Mouse (Mus musculus) neural tube, embryonic 15.5 days (tissue): ENCODE measurements at regions not wholly inside any gene's neighbourhood (a gene's known extent, or its start where the extent isn't known, plus 50 kb on each side); places are given as distances from the start of the nearest gene placed in this dataset.
A peak's percentile ranks its signal among the peaks of the same experiment; 100 is the strongest.

Source experiments
- ATAC-seq: fragments of 200-750 bp; cut with Nextera tagmentation; 2 replicates; pipeline ENCODE4 v1.8.0; 2017; ENCODE audit warnings: mild to moderate bottlenecking, moderate TSS enrichment, moderate library complexity; ENCODE audit not compliant: low FRiP score
- H3K27ac ChIP-seq: fragments of 300-500 bp; sonication (generic); replicated peaks from 2 replicates; pipeline ENCODE4 v1.5.1; 2015; ENCODE audit warnings: mild to moderate bottlenecking, inconsistent platforms
- H3K27me3 ChIP-seq: fragments of 300-500 bp; sonication (generic); replicated peaks from 2 replicates; pipeline ENCODE4 v1.6.1; 2015; ENCODE audit warnings: inconsistent platforms
- H3K36me3 ChIP-seq: fragments of 300-500 bp; sonication (generic); 2 replicates; pipeline ENCODE4 v1.6.1; 2015; ENCODE audit warnings: inconsistent platforms
- H3K4me1 ChIP-seq: fragments of 300-500 bp; sonication (generic); 2 replicates; pipeline ENCODE4 v1.6.1; 2015; ENCODE audit warnings: inconsistent platforms
- H3K4me2 ChIP-seq: fragments of 300-500 bp; sonication (generic); 2 replicates; pipeline ENCODE4 v1.6.1; 2015; ENCODE audit warnings: inconsistent platforms, mild to moderate bottlenecking, moderate library complexity
- H3K4me3 ChIP-seq: fragments of 300-500 bp; sonication (generic); replicated peaks from 2 replicates; pipeline ENCODE4 v1.5.1; 2015; ENCODE audit warnings: mild to moderate bottlenecking, inconsistent platforms
- H3K9ac ChIP-seq: fragments of 300-500 bp; sonication (generic); replicated peaks from 2 replicates; pipeline ENCODE4 v1.6.1; 2015; ENCODE audit warnings: mild to moderate bottlenecking, inconsistent platforms
- H3K9me3 ChIP-seq: fragments of 300-500 bp; sonication (generic); replicated peaks from 2 replicates; pipeline ENCODE4 v1.6.1; 2016; ENCODE audit warnings: inconsistent platforms
- WGBS: fragments of 180-500 bp; shearing (Covaris S2); methylation state at CpG from one replicate; pipeline ENCODE4 v1.1.7; 2015; ENCODE audit warnings: mixed read lengths; 5-methylcytosine and 5-hydroxymethylcytosine counted together

DNA sequence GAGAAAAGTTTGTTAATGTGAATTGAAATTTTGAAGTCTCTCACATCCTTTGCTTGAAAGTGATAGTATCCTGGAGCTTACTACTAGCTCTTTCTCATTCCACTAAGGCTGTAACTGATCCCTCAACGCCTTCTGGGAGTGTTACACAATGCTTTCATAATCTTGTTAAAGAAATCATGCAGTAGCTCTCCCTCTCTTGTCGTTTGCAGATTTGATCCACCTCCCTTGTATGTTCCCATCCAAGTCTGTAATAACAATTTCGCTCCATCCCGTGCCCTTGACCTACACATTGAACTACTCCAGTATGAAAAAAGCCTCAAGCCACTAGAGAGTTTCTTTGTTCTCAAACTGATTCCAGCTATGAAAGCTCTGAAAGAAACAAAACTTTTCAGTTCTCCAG, 63.9 kb upstream of the Fibin start:
- no peak overlapping the region for H3K4me3 ChIP-seq
- ATAC-seq: no peak
- no peaks in the 10 kb centered on the region for H3K9me3 ChIP-seq
- no peak overlapping the region for H3K27ac ChIP-seq
- no peak overlapping the region for H3K4me2 ChIP-seq
- H3K4me1 ChIP-seq: no peaks in the 10 kb centered on the region
- 74% methylated on average over 4 of the region's 4 CpGs for whole genome bisulfite sequencing
- H3K9ac ChIP-seq: no peak overlapping the region
- no peaks in the 10 kb centered on the region for H3K27me3 ChIP-seq
- H3K36me3 ChIP-seq: no peaks in the 10 kb centered on the region

DNA sequence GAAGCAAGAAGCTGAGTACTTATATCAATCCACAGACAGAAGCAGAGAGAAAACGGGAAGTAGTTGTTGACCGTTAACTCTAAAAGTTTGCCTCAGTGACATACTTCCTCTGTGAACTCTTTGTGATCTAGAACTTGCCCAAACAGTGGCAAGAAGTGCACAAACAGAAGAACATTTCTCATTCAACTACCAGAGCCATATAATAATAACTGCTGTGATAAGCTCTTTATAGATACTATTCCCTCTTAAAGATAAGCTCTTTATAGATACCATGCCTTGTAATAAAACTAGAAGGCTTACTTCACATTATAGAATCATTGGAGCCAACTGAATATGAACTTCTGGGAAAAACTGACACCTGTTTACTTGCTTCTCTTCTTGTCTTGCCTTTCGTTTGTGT, 89.7 kb upstream of the Fibin start:
- 87% methylated on average over 3 of the region's 3 CpGs for whole genome bisulfite sequencing
- H3K4me2 ChIP-seq: no peak overlapping the region
- no peak for ATAC-seq

GRCm38 (mm10) chr2:110472307-110472995, 109.5 kb upstream of the Fibin start:
- Histone ChIP-seq H3K4me1 (no peaks in the 10 kb centered on the region), H3K4me3 (no peak overlapping the region), H3K9me3 (no peaks in the 10 kb centered on the region), H3K4me2 (no peak overlapping the region), H3K27ac (no peak overlapping the region), H3K9ac (no peak overlapping the region), H3K27me3 (no peaks in the 10 kb centered on the region), H3K36me3 (no peaks in the 10 kb centered on the region)
- WGBS: 78% methylated on average over 3 of the region's 3 CpGs
- no peak for ATAC-seq

More for the DNA sequence above, 89.7 kb upstream of the Fibin start:
- no peak overlapping the region for H3K27ac ChIP-seq
- H3K4me1 ChIP-seq: no peaks in the 10 kb centered on the region
- no peaks in the 10 kb centered on the region for H3K9me3 ChIP-seq
- H3K27me3 ChIP-seq: no peaks in the 10 kb centered on the region
- H3K4me3 ChIP-seq: no peak overlapping the region
- no peaks in the 10 kb centered on the region for H3K36me3 ChIP-seq
- no peak overlapping the region for H3K9ac ChIP-seq

DNA sequence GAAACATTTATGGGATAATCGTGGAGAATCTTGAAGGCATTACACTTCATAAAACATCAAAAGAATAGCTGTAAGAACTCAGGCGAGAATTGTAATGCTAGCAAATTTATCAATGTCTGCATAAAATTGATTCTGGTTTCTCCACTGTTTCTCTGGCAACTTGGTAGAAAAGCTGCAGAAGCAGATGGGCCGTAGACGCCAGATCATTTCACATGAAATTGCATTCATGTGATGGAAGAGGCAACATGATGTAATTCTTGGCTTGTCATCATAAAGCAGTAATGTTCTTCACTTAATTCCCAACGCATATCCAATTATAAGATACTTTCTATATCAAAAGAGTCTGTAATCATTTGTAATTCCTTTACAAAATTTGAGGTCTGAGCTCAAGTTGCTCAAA, 113.6 kb upstream of the Fibin start:
- Histone ChIP-seq H3K36me3 (no peaks in the 10 kb centered on the region), H3K27ac (no peak overlapping the region), H3K9me3 (no peaks in the 10 kb centered on the region), H3K27me3 (no peaks in the 10 kb centered on the region), H3K9ac (no peak overlapping the region), H3K4me2 (no peak overlapping the region), H3K4me1 (no peaks in the 10 kb centered on the region), H3K4me3 (no peak overlapping the region)
- whole genome bisulfite sequencing: 45% methylated on average over 5 of the region's 5 CpGs
- ATAC-seq: peak; percentile 45; the same call in 1 of the 2 replicates

DNA sequence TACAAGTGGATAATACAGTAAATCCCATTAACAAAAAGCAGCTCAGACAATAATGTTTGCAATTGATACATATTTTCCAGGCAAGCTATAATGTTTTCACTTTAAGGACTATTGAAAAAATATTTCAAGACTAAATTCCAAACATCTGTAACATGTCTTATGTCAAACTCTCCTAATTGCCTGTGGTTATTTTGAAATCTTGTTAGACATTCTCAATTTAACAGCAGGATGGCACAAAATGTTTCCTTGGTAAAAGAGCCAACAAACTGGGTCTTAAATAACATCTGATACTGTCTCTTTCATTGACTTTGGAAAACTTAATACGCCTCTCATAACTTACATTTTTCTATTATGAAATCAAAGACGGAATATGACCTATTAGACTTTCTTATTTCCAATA, 115.8 kb upstream of the Slc5a12 start:
- ATAC-seq: no peak
- 94% methylated on average over 2 of the region's 2 CpGs for WGBS
- H3K4me2 ChIP-seq: no peak overlapping the region

GRCm38 (mm10) chr2:110486201-110486600, 110.9 kb upstream of the Slc5a12 start:
- H3K4me1 ChIP-seq: peaks cover 13% of the 10 kb centered on the region
- WGBS: 42% methylated on average over 5 of the region's 5 CpGs
- no peaks in the 10 kb centered on the region for H3K27me3 ChIP-seq
- H3K27ac ChIP-seq: no peak overlapping the region
- no peaks in the 10 kb centered on the region for H3K36me3 ChIP-seq
- no peak for ATAC-seq
- no peak overlapping the region for H3K4me3 ChIP-seq
- H3K9me3 ChIP-seq: no peaks in the 10 kb centered on the region
- H3K9ac ChIP-seq: no peak overlapping the region
- H3K4me2 ChIP-seq: no peak overlapping the region

More for the DNA sequence above, 115.8 kb upstream of the Slc5a12 start:
- H3K4me1 ChIP-seq: peaks cover 4% of the 10 kb centered on the region; the same call in 1 of the 2 replicates
- H3K4me3 ChIP-seq: no peak overlapping the region
- H3K36me3 ChIP-seq: no peaks in the 10 kb centered on the region
- H3K27ac ChIP-seq: no peak overlapping the region
- no peaks in the 10 kb centered on the region for H3K27me3 ChIP-seq
- H3K9ac ChIP-seq: no peak overlapping the region
- H3K9me3 ChIP-seq: no peaks in the 10 kb centered on the region

GRCm38 (mm10) chr2:110486724-110487123, 110.4 kb upstream of the Slc5a12 start:
- Histone ChIP-seq H3K4me3 (no peak overlapping the region), H3K9me3 (no peaks in the 10 kb centered on the region), H3K36me3 (no peaks in the 10 kb centered on the region), H3K27ac (no peak overlapping the region; the same call in 1 of the 2 replicates), H3K27me3 (no peaks in the 10 kb centered on the region), H3K4me2 (no peak overlapping the region), H3K9ac (no peak overlapping the region), H3K4me1 (peaks cover 13% of the 10 kb centered on the region)
- ATAC-seq: peak; percentile 69
- WGBS: 16% methylated on average over 4 of the region's 4 CpGs

DNA sequence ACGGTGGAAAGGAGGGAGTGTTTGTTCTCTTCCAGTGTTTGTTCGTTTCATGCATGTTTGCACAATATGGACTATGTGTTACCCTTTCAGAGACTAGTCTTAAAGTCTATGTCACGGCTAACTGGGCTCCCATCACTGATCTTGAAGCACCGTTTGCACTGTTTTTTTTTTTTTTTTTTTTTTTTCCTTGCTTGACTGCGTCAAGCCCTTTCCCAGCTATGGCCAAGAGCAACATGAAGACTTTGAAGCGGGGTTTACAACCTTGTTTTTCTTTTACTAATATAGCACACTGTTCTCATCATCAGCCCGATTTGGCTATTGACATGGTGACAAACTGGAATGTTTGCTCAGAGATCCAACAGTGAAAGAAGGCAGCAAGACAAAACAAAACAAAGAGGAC, 109.1 kb upstream of the Slc5a12 start:
- WGBS: 59% methylated on average over 7 of the region's 7 CpGs
- Histone ChIP-seq H3K9me3 (no peaks in the 10 kb centered on the region), H3K4me3 (no peak overlapping the region), H3K27me3 (no peaks in the 10 kb centered on the region), H3K36me3 (no peaks in the 10 kb centered on the region), H3K27ac (no peak overlapping the region), H3K4me2 (no peak overlapping the region), H3K4me1 (peaks cover 13% of the 10 kb centered on the region), H3K9ac (no peak overlapping the region)
- ATAC-seq: no peak

- Histone ChIP-seq H3K36me3 (no peaks in the 10 kb centered on the region), H3K4me1 (no peaks in the 10 kb centered on the region), H3K9ac (no peak overlapping the region), H3K27ac (no peak overlapping the region), H3K4me3 (no peak overlapping the region), H3K4me2 (no peak overlapping the region), H3K27me3 (no peaks in the 10 kb centered on the region), H3K9me3 (no peaks in the 10 kb centered on the region)
- ATAC-seq: no peak
- WGBS: 77% methylated on average over 2 of the region's 2 CpGs
Measured at GRCm38 (mm10) chr2:110501786-110502185, 95.3 kb upstream of the Slc5a12 start.

GRCm38 (mm10) chr2:110508162-110508748, 88.8 kb upstream of the Slc5a12 start:
- ATAC-seq: no peak
- Histone ChIP-seq H3K4me3 (no peak overlapping the region), H3K4me2 (no peak overlapping the region), H3K36me3 (no peaks in the 10 kb centered on the region), H3K27ac (no peak overlapping the region), H3K4me1 (no peaks in the 10 kb centered on the region), H3K27me3 (no peaks in the 10 kb centered on the region), H3K9ac (no peak overlapping the region), H3K9me3 (no peaks in the 10 kb centered on the region)
- WGBS: 65% methylated on average over 3 of the region's 3 CpGs

DNA sequence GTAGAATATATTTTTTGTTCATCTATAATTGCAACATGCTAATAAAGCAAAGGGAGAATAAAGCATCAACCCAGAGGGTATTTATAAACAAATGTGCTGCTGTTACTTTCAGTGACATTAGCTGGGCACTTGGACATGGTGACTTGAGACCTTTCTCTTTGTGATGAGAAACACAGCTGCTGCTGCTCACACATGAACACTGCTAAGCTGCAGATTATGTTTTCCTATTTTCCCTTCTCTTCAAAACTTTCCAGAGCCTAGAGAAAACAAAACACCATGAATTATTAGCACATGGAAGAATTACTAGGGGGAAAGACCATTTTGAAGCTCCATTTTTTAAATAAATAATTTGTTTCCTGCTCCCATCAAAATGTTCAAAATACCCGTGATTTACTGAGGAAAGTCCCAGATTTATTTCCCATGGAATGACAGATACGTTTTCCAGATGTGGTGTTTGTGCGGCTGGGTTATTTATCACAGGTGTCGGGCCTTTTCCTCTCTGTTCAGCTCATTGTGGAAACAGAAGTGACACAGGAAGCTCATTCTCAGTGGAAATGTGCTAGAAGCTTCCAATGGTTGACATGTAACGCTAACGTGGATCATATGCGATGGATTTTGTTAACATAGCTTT, 73.8 kb upstream of the Slc5a12 start:
- H3K4me1 ChIP-seq: no peaks in the 10 kb centered on the region
- H3K9me3 ChIP-seq: no peaks in the 10 kb centered on the region
- no peak overlapping the region for H3K4me3 ChIP-seq
- H3K27ac ChIP-seq: no peak overlapping the region
- ATAC-seq: no peak
- H3K4me2 ChIP-seq: no peak overlapping the region
- H3K36me3 ChIP-seq: no peaks in the 10 kb centered on the region
- WGBS: 75% methylated on average over 7 of the region's 7 CpGs
- H3K9ac ChIP-seq: no peak overlapping the region
- no peaks in the 10 kb centered on the region for H3K27me3 ChIP-seq

DNA sequence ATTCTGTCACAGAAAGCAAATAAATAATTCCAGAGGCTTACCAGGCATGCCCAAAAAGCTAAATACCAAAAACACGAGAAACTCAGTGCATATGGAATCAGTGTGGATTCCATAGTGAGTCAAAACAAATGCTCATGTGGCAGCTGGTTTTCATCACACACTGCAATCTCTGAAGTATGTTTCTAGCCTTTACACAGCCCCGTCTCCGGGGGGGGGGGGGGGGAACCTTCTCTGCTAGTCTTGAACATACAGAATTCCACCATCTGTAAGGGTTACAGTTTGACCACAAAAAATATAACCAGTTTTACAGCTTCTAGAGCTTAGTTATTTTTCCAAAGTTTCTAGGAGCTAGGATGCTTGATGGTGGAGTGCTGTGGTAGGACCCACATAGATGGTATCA, 68.9 kb upstream of the Slc5a12 start:
- Histone ChIP-seq H3K27ac (no peak overlapping the region), H3K4me2 (no peak overlapping the region), H3K9me3 (no peaks in the 10 kb centered on the region), H3K27me3 (no peaks in the 10 kb centered on the region), H3K4me1 (no peaks in the 10 kb centered on the region), H3K4me3 (no peak overlapping the region), H3K36me3 (no peaks in the 10 kb centered on the region), H3K9ac (no peak overlapping the region)
- ATAC-seq: no peak
- WGBS: 83% methylated on average over 3 of the region's 3 CpGs
